Mouse (Mus musculus): ENCODE measurements at regions not wholly inside any gene's neighbourhood (a gene's known extent, or its start where the extent isn't known, plus 50 kb on each side); places are given as distances from the start of the nearest gene placed in this dataset.

DNA sequence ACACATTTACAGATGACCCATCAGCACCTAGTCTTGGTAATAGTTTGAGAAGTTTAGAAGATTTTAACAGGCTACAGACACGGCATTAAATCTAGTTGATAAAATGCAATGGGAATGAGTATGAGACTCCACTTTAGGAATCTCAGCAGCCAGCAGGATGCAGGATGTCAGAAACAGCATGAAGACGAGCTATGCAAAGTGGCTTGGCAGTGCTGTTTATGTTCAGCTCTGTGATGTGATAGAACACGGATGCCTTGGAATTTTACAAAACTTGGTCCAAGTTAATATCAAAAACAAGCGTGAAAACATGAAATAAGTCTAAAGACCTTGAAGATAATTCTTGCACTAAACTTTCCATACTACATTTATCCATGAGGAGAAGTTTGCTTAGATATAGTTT lies 193.0 kb downstream of the Pou4f1 start:
- Histone ChIP-seq H3K4me1 (ENCODE audit: control insufficient read depth, insufficient read depth, low read length) (no peaks in the 10 kb centered on the region), H3K4me2 (replicated peaks; ENCODE audit: low read depth, low read length) (no peak overlapping the region), H3K27me3 (ENCODE audit: control insufficient read depth, insufficient read depth, low read length) (no peaks in the 10 kb centered on the region), H3K36me3 (ENCODE audit: control insufficient read depth, insufficient read depth, low read length) (no peaks in the 10 kb centered on the region), H3K9me3 (ENCODE audit: control insufficient read depth, low read depth, low read length) (no peaks in the 10 kb centered on the region), H3K4me3 (ENCODE audit: low read depth, low read length) (no peak overlapping the region), H3K9ac (replicated peaks; ENCODE audit: low read depth, low read length) (no peak overlapping the region), H3K27ac (ENCODE audit: low read length) (no peak overlapping the region)
- 71% methylated on average over 4 of the region's 4 CpGs for WGBS
- ATAC-seq (ENCODE audit: insufficient number of reproducible peaks, insufficient read depth, low FRiP score, low read depth) = no peak

DNA sequence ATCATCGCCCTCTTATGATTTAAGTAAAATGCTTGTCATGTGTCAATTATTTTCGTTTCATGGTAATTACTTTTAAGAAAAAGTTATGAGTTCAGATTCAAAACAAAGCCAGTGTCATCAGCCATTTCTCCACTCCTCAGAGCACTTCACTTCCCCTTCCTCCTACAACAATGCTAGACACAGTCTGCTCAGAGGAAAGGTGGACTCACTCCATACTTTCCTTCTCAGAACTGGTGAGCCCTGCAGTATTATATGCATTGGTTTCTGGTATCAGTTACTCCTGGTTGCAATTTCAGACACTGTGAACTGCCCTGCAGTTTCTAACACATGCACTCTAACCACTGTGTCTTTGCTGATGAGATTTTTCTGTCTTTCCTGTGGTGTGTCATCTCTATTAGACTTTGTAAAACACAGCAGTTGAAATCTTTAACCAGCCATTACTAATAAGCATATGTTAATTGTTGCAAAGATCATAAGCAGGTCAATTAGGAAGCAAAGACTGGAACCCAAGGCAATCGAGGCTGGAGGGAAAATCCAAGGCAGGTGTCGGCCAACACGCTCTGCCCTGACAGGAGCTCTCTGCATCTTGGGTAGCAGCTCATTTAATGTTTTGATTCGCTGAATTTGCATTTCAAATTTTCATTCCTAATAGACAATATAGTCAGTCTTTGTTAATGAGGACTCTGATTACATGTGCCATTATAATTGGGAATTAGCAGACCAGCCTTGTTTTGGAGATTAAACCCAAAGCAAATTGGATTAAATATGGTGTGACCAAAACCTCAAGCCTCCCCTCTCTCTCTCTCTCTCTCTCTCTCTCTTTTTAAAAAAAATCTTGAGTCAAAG lies 202.7 kb downstream of the Pou4f1 start:
- H3K4me2 ChIP-seq (replicated peaks; ENCODE audit: low read depth, low read length) = no peak overlapping the region
- no peak for ATAC-seq (ENCODE audit: insufficient number of reproducible peaks, insufficient read depth, low FRiP score, low read depth)
- H3K9ac ChIP-seq (replicated peaks; ENCODE audit: low read depth, low read length) = no peak overlapping the region
- H3K4me1 ChIP-seq (ENCODE audit: control insufficient read depth, insufficient read depth, low read length) = no peaks in the 10 kb centered on the region
- H3K9me3 ChIP-seq (ENCODE audit: control insufficient read depth, low read depth, low read length) = no peaks in the 10 kb centered on the region
- no peak overlapping the region for H3K27ac ChIP-seq (ENCODE audit: low read length)
- no peaks in the 10 kb centered on the region for H3K36me3 ChIP-seq (ENCODE audit: control insufficient read depth, insufficient read depth, low read length)
- no peaks in the 10 kb centered on the region for H3K27me3 ChIP-seq (ENCODE audit: control insufficient read depth, insufficient read depth, low read length)
- no peak overlapping the region for H3K4me3 ChIP-seq (ENCODE audit: low read depth, low read length)
- WGBS = 75% methylated on average over 6 of the region's 6 CpGs

DNA sequence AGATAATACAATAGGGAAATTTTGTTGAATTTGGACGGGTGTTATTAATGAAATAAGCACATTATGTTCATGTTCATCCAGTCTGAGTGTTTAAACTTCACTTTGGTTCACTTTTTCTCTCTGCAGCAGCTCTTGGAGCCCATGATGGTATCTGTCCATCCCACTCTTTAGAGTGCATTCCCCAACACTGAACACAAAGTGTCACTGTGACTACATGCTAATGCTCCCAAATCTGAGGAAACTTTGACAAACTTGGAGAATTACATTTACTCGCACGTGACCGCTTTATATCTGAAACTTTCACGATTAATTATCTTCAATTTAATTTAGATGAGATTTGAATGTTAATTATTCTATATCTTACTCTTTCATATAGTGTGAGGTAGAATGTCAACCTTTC lies 250.8 kb downstream of the Pou4f1 start:
- Histone ChIP-seq H3K27ac (ENCODE audit: low read length) (no peak overlapping the region), H3K27me3 (ENCODE audit: control insufficient read depth, insufficient read depth, low read length) (no peaks in the 10 kb centered on the region), H3K4me3 (ENCODE audit: low read depth, low read length) (no peak overlapping the region), H3K9ac (replicated peaks; ENCODE audit: low read depth, low read length) (no peak overlapping the region), H3K4me1 (ENCODE audit: control insufficient read depth, insufficient read depth, low read length) (no peaks in the 10 kb centered on the region), H3K4me2 (replicated peaks; ENCODE audit: low read depth, low read length) (no peak overlapping the region), H3K9me3 (ENCODE audit: control insufficient read depth, low read depth, low read length) (no peaks in the 10 kb centered on the region), H3K36me3 (ENCODE audit: control insufficient read depth, insufficient read depth, low read length) (no peaks in the 10 kb centered on the region)
- WGBS = 79% methylated on average over 5 of the region's 5 CpGs
- ATAC-seq (ENCODE audit: insufficient number of reproducible peaks, insufficient read depth, low FRiP score, low read depth) = no peak

DNA sequence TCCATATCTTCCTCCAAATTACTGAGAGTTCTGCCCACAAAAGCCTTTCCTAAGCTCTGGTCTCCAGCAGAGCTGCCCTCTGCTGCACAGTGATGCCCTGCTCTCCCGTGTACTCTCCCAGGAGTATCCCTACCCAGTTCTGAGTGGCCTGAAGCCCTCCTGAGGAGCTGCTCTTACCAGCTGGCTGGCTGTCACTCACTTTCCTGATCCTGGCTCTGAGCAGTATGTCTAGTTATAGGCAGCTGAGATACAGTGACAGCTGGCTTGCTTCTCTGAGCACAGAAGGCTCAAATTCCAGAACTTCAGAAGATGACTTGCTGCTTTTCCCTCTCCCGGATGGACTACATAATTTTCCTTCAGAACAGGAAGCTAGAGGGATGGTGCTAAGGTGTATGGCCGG lies 257.1 kb downstream of the Pou4f1 start:
- H3K4me2 ChIP-seq (replicated peaks; ENCODE audit: low read depth, low read length) = no peak overlapping the region
- no peaks in the 10 kb centered on the region for H3K9me3 ChIP-seq (ENCODE audit: control insufficient read depth, low read depth, low read length)
- no peak overlapping the region for H3K9ac ChIP-seq (replicated peaks; ENCODE audit: low read depth, low read length)
- no peak for ATAC-seq (ENCODE audit: insufficient number of reproducible peaks, insufficient read depth, low FRiP score, low read depth)
- WGBS = 60% methylated on average over 3 of the region's 3 CpGs
- no peaks in the 10 kb centered on the region for H3K36me3 ChIP-seq (ENCODE audit: control insufficient read depth, insufficient read depth, low read length)
- no peak overlapping the region for H3K27ac ChIP-seq (ENCODE audit: low read length)
- no peaks in the 10 kb centered on the region for H3K27me3 ChIP-seq (ENCODE audit: control insufficient read depth, insufficient read depth, low read length)
- H3K4me1 ChIP-seq (ENCODE audit: control insufficient read depth, insufficient read depth, low read length) = no peaks in the 10 kb centered on the region; the same call in 1 of the 2 replicates
- no peak overlapping the region for H3K4me3 ChIP-seq (ENCODE audit: low read depth, low read length)

DNA sequence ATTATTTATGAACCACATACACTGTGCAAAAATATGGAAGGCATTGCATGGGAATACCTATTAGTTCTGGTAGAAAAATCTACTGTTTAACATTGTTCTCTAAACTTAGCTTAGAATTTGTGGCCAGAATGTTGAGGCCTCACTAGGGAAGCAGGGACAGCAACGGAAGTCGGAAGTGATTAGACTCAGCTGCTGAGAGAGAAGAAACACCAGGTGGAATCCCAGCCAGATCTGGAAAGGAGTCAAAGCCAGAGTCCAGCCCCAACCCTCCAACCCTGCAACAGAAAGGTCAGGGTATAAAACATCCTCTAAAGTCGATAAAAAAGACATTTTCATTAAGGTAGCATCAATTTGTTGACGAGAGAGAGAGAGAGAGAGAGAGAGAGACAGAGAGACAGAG lies 258.9 kb downstream of the Pou4f1 start:
- WGBS = 39% methylated on average over 4 of the region's 4 CpGs
- Histone ChIP-seq H3K4me3 (ENCODE audit: low read depth, low read length) (no peak overlapping the region), H3K4me1 (ENCODE audit: control insufficient read depth, insufficient read depth, low read length) (no peaks in the 10 kb centered on the region; the same call in 1 of the 2 replicates), H3K4me2 (replicated peaks; ENCODE audit: low read depth, low read length) (no peak overlapping the region), H3K9ac (replicated peaks; ENCODE audit: low read depth, low read length) (no peak overlapping the region), H3K36me3 (ENCODE audit: control insufficient read depth, insufficient read depth, low read length) (no peaks in the 10 kb centered on the region), H3K27me3 (ENCODE audit: control insufficient read depth, insufficient read depth, low read length) (no peaks in the 10 kb centered on the region), H3K9me3 (ENCODE audit: control insufficient read depth, low read depth, low read length) (no peaks in the 10 kb centered on the region), H3K27ac (ENCODE audit: low read length) (peak overlapping the region; percentile 13; the same call in 1 of the 2 replicates)
- ATAC-seq (ENCODE audit: insufficient number of reproducible peaks, insufficient read depth, low FRiP score, low read depth) = peak; percentile 33; the same call in 1 of the 2 replicates

DNA sequence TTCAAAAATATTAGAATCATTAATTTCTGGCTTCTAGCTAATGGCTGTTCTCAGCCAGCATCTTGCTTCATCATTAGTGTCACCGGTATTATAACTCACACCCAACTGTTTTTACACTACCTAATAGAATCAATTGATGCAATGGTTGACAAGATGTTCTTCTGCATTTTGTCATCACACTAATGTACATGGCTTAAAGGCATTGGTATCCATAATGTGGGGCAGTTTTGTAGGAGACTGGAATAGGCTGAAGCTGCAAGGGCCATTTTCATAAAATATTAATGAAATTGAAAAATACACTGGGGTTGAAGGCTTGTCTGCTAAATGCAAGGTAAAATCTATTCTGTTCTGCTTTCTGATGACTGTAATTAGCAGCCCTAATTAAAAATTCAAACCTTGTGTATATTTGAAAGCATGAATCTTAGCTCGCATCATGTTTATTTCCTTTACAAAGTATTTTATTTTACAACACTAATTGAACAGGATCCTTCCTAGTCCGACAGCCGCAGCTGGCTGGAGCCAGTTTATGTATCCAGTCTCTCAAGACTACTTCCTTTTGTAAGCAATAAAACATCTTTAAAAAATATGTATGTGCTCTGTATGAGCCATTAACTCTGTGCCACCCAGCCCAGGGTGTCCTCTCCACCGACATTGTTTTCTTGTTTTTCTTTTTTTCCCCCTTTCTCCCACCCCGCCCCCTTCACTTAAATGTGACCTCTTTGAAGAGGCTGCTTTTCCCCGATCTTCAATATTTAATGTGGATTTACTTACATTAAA lies 259.6 kb downstream of the Pou4f1 start:
- Histone ChIP-seq H3K27ac (ENCODE audit: low read length) (peak overlapping the region; percentile 13; the same call in 1 of the 2 replicates), H3K36me3 (ENCODE audit: control insufficient read depth, insufficient read depth, low read length) (no peaks in the 10 kb centered on the region), H3K27me3 (ENCODE audit: control insufficient read depth, insufficient read depth, low read length) (no peaks in the 10 kb centered on the region), H3K4me1 (ENCODE audit: control insufficient read depth, insufficient read depth, low read length) (no peaks in the 10 kb centered on the region; the same call in 1 of the 2 replicates), H3K9ac (replicated peaks; ENCODE audit: low read depth, low read length) (no peak overlapping the region), H3K4me2 (replicated peaks; ENCODE audit: low read depth, low read length) (no peak overlapping the region), H3K4me3 (ENCODE audit: low read depth, low read length) (no peak overlapping the region), H3K9me3 (ENCODE audit: control insufficient read depth, low read depth, low read length) (no peaks in the 10 kb centered on the region)
- ATAC-seq (ENCODE audit: insufficient number of reproducible peaks, insufficient read depth, low FRiP score, low read depth) = no peak
- WGBS = 53% methylated on average over 7 of the region's 7 CpGs

DNA sequence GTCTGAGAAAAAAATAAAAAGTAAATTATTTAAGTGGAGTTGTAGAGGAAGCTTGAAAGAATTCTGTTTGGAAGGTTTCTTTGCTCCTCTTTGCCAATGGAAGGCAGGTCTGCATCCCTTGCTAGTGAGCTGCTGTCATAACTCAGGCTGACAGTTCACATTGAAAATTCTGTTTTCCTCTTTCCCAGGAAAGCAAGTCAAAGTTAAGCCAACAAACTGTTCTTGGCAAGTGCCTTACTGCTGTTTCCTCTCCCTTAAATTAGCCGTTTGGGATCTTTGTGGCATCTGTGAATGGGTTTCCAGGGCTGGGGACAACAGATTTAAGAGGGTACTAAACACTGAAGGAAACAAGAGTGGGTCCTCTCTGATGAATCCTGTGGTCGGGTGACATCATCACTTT lies 261.2 kb downstream of the Pou4f1 start:
- Histone ChIP-seq H3K9me3 (ENCODE audit: control insufficient read depth, low read depth, low read length) (no peaks in the 10 kb centered on the region), H3K9ac (replicated peaks; ENCODE audit: low read depth, low read length) (no peak overlapping the region), H3K36me3 (ENCODE audit: control insufficient read depth, insufficient read depth, low read length) (no peaks in the 10 kb centered on the region), H3K4me2 (replicated peaks; ENCODE audit: low read depth, low read length) (no peak overlapping the region), H3K27me3 (ENCODE audit: control insufficient read depth, insufficient read depth, low read length) (no peaks in the 10 kb centered on the region), H3K4me1 (ENCODE audit: control insufficient read depth, insufficient read depth, low read length) (no peaks in the 10 kb centered on the region; the same call in 1 of the 2 replicates), H3K4me3 (ENCODE audit: low read depth, low read length) (no peak overlapping the region), H3K27ac (ENCODE audit: low read length) (no peak overlapping the region)
- ATAC-seq (ENCODE audit: insufficient number of reproducible peaks, insufficient read depth, low FRiP score, low read depth) = no peak
- 51% methylated on average over 2 of the region's 2 CpGs for WGBS

DNA sequence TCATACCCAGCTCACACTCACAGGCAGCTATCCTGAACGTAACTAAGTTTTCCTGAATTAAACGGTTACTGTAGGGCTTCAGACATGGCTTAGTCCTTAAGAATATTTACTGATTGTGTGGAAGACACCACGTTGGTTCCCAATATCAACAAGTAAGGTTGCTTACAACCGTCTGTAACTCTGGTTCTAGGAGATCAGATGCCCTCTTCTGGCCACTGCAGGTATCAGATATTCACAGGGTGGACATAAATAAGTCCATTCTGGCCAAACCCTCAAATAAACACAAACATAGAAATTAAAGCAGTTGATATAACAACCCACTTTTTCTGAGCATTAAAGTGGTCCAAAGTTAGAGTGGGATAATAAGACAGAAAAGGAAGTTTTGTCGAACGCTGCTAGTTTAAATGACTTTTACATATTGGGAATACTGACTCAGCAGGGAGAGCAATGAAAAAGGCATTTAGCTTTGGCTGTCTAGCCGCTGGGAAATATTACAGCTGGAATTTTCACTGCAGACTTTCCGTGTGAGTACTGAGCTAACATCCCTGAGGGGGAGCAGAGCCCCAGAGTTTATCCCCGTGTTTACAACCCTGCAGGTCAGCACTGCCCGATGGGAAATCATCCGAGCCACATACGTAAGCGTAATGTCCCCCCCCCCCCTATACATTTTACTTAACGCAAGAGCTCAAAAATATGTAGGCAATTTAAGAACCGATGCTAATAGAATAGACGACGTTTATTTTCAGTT lies 264.4 kb downstream of the Pou4f1 start:
- Histone ChIP-seq H3K9me3 (ENCODE audit: control insufficient read depth, low read depth, low read length) (no peaks in the 10 kb centered on the region), H3K4me3 (ENCODE audit: low read depth, low read length) (no peak overlapping the region), H3K27ac (ENCODE audit: low read length) (no peak overlapping the region), H3K27me3 (ENCODE audit: control insufficient read depth, insufficient read depth, low read length) (no peaks in the 10 kb centered on the region), H3K9ac (replicated peaks; ENCODE audit: low read depth, low read length) (no peak overlapping the region), H3K36me3 (ENCODE audit: control insufficient read depth, insufficient read depth, low read length) (no peaks in the 10 kb centered on the region), H3K4me2 (replicated peaks; ENCODE audit: low read depth, low read length) (peak overlapping the region; percentile 26), H3K4me1 (ENCODE audit: control insufficient read depth, insufficient read depth, low read length) (no peaks in the 10 kb centered on the region; the same call in 1 of the 2 replicates)
- 46% methylated on average over 17 of the region's 17 CpGs for WGBS
- no peak for ATAC-seq (ENCODE audit: insufficient number of reproducible peaks, insufficient read depth, low FRiP score, low read depth)
